Mouse (Mus musculus) liver, embryonic 12.5 days (tissue): ENCODE data around the gene Slc6a21. TPM values are rescaled to one million over a fixed set of nuclear protein-coding genes. Genes with fewer than 3 reads are reported as not detected.

ENCODE experiments used
- ATAC-seq: fragments of 200-750 bp; cut with Nextera tagmentation; 2 replicates; pipeline ENCODE4 v1.8.0; 2017; ENCODE audit warnings: moderate number of reproducible peaks, mild to moderate bottlenecking, moderate library complexity
- H3K27ac ChIP-seq: fragments of 300-500 bp; sonication (generic); 2 replicates; pipeline ENCODE4 v1.5.1; 2016; ENCODE audit warnings: mild to moderate bottlenecking
- H3K27me3 ChIP-seq: fragments of 300-500 bp; sonication (generic); replicated peaks from 2 replicates; pipeline ENCODE4 v1.6.1; 2016; ENCODE audit warnings: mild to moderate bottlenecking, moderate library complexity
- H3K36me3 ChIP-seq: fragments of 300-500 bp; sonication (generic); 2 replicates; pipeline ENCODE4 v1.6.1; 2016; ENCODE audit warnings: mild to moderate bottlenecking, moderate library complexity
- H3K4me1 ChIP-seq: fragments of 300-500 bp; sonication (generic); 2 replicates; pipeline ENCODE4 v1.6.1; 2016
- H3K4me2 ChIP-seq: fragments of 300-500 bp; sonication (generic); 2 replicates; pipeline ENCODE4 v1.6.1; 2016; ENCODE audit warnings: mild to moderate bottlenecking, moderate library complexity
- H3K4me3 ChIP-seq: fragments of 300-500 bp; sonication (generic); 2 replicates; pipeline ENCODE4 v1.5.1; 2016; ENCODE audit warnings: mild to moderate bottlenecking, moderate library complexity
- H3K9ac ChIP-seq: fragments of 300-500 bp; sonication (generic); 2 replicates; pipeline ENCODE4 v1.6.1; 2016; ENCODE audit warnings: mild to moderate bottlenecking, moderate library complexity
- H3K9me3 ChIP-seq: fragments of 300-500 bp; sonication (generic); replicated peaks from 2 replicates; pipeline ENCODE4 v1.6.1; 2016; ENCODE audit warnings: mild to moderate bottlenecking, moderate library complexity
- WGBS: fragments of 180-500 bp; shearing (Covaris S2); methylation state at CpG from one replicate; pipeline ENCODE4 v1.1.7; 2016; ENCODE audit not compliant: insufficient replicate concordance; 5-methylcytosine and 5-hydroxymethylcytosine counted together
- polyA plus RNA-seq: library from polyadenylated mRNA; unstranded; fragments of >200 nt; fragmentation: Nextera tagmentation; extraction: Ambion mirVana; gene quantifications from 2 replicates; pipeline ENCODE4 v1.2.1, GENCODE M21; 2016

Gene Slc6a21
- not detected in 2 replicates for polyA plus RNA-seq

DNA sequence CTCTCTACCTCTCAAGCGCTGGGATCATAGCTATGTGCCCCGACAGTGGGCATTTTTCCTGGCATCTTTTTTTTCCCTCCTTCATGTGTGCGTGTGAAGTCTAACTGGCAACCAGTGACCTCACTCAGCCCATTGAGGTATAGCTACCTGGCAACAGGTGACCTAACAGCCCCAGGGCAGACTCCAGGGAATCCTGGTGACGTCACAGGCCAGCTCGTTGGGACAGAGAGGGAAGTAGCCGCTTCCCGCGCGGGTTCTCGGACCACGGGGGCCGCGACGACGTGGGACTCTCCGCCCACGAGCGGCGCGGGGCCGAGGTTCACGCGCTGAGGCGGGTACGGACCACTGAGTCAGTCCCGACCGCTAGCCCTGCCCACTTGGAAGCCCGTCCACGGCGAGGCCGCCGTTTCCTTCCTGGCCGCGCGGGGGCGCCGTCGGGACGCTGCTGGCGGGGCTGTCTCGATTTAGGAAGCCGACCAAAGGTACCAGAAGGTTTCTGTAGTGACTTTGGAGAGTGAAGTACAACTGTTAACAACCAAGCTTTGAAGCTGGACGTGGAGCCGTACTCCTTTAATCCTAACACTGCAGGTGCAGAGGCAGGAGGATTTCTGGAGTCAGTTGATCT lies at the start of gene Slc6a21:
Gene Slc6a21, plus strand, starts transcription at position 378 of the 625 bp plus-strand sequence.
- H3K36me3 ChIP-seq = no peaks in the 10 kb centered on the region
- 5% methylated on average over 44 of the region's 44 CpGs for WGBS
- peak within 1 kb of the TSS; percentile 51 for H3K4me3 ChIP-seq
- no peak for ATAC-seq
- peaks cover 35% of the 10 kb centered on the region for H3K27me3 ChIP-seq
- H3K4me2 ChIP-seq = peak within 1 kb of the TSS; percentile 80
- H3K9me3 ChIP-seq = no peaks in the 10 kb centered on the region
- H3K9ac ChIP-seq = peak within 1 kb of the TSS; percentile 61; the same call in 1 of the 2 replicates
- H3K27ac ChIP-seq = no peak within 1 kb of the TSS
- peaks cover 4% of the 10 kb centered on the region for H3K4me1 ChIP-seq

DNA sequence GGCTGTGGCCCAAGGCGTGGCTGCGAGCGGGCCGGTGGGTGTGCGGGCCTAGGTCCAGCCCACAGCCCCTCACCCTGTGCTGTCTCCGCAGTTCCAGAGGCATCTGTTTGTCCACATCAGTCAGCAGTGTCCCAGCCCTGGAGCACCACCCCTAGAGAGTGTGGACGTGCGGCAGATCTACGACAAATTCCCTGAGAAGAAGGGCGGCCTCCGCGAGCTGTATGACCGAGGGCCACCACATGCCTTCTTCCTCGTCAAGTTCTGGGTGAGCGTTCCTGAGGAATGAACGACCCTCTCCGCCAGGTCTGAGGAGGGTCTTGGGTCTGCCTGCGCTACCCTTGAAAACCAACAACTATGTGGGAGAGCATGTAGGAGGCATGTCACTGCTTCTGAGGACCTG lies 48.8 kb upstream of the Slc6a21 start:
- no peak for ATAC-seq
- Histone ChIP-seq H3K4me3 (no peak overlapping the region), H3K9ac (no peak overlapping the region), H3K9me3 (no peaks in the 10 kb centered on the region), H3K4me1 (peaks cover 11% of the 10 kb centered on the region), H3K27ac (no peak overlapping the region), H3K36me3 (peaks cover 38% of the 10 kb centered on the region), H3K27me3 (peaks cover 6% of the 10 kb centered on the region; the same call in 1 of the 2 replicates), H3K4me2 (no peak overlapping the region)
- WGBS = 82% methylated on average over 18 of the region's 18 CpGs

DNA sequence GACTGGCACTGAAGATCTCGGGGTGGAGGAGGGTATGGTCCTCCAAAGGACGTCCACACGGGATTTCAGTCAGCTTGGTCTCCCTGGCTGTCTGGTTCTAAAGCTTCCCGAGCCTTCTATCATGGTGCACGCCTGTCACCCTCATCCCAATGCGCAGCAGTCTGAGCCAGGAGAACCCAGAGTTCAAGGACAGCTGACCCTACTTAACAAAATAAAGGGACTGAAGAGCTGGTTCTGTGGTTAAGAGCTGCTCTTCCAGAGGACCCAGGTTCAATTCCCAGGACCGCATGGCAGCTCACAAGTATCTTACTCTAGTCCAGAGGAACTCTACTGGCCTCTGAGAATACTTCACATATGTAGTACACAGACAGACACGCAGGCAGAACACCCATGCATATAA lies 48.3 kb upstream of the Slc6a21 start:
- H3K4me3 ChIP-seq = no peak overlapping the region

GRCm38 (mm10) chr7:45229459-45230203 lies 47.7 kb upstream of the Slc6a21 start:
- peaks cover 6% of the 10 kb centered on the region; the same call in 1 of the 2 replicates for H3K27me3 ChIP-seq

More for the DNA sequence above, 48.3 kb upstream of the Slc6a21 start:
- Histone ChIP-seq H3K9ac (no peak overlapping the region), H3K4me2 (no peak overlapping the region), H3K4me1 (peaks cover 16% of the 10 kb centered on the region), H3K27ac (no peak overlapping the region), H3K27me3 (peaks cover 6% of the 10 kb centered on the region; the same call in 1 of the 2 replicates), H3K36me3 (peaks cover 36% of the 10 kb centered on the region), H3K9me3 (no peaks in the 10 kb centered on the region)
- ATAC-seq = no peak
- WGBS = 74% methylated on average over 8 of the region's 8 CpGs

GRCm38 (mm10) chr7:45231192-45231591 lies 46.1 kb upstream of the Slc6a21 start:
- Histone ChIP-seq H3K27me3 (peaks cover 7% of the 10 kb centered on the region; the same call in 1 of the 2 replicates), H3K27ac (no peak overlapping the region), H3K9me3 (no peaks in the 10 kb centered on the region)

More at GRCm38 (mm10) chr7:45229459-45230203, 47.7 kb upstream of the Slc6a21 start:
- WGBS = 60% methylated on average over 7 of the region's 7 CpGs
- Histone ChIP-seq H3K4me2 (no peak overlapping the region), H3K27ac (no peak overlapping the region), H3K36me3 (peaks cover 36% of the 10 kb centered on the region), H3K4me1 (peaks cover 22% of the 10 kb centered on the region), H3K9me3 (no peaks in the 10 kb centered on the region), H3K9ac (no peak overlapping the region), H3K4me3 (no peak overlapping the region)
- ATAC-seq = no peak

DNA sequence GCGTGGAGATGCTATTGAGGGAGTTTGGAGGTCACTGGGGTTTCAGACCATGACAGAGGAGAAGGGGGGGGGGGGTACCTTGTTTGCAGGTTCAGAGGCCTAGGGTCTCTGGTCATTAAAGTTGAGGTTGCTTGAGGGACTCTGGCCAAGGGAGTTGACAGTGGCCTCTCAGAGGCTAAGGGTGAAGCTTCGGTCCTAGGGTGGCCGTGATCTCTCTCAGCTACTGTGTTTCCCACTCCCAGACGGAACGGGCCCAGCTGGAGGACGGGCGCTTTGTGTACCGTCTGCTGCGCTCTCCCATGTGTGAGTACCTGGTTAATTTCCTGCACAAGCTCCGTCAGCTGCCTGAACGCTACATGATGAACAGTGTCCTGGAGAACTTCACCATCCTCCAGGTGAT lies 45.4 kb upstream of the Slc6a21 start:
- Histone ChIP-seq H3K27me3 (peaks cover 7% of the 10 kb centered on the region; the same call in 1 of the 2 replicates), H3K9ac (no peak overlapping the region), H3K4me1 (peaks cover 36% of the 10 kb centered on the region), H3K27ac (no peak overlapping the region), H3K36me3 (peaks cover 27% of the 10 kb centered on the region), H3K4me2 (no peak overlapping the region), H3K4me3 (no peak overlapping the region), H3K9me3 (no peaks in the 10 kb centered on the region)
- no peak for ATAC-seq
- WGBS = 80% methylated on average over 11 of the region's 11 CpGs

More at GRCm38 (mm10) chr7:45231192-45231591, 46.1 kb upstream of the Slc6a21 start:
- H3K4me3 ChIP-seq = no peak overlapping the region
- H3K4me1 ChIP-seq = peaks cover 36% of the 10 kb centered on the region
- no peak overlapping the region for H3K9ac ChIP-seq
- peaks cover 27% of the 10 kb centered on the region for H3K36me3 ChIP-seq
- no peak for ATAC-seq
- H3K4me2 ChIP-seq = no peak overlapping the region
- WGBS = 71% methylated on average over 12 of the region's 12 CpGs

- H3K9ac ChIP-seq = no peak overlapping the region
- peaks cover 27% of the 10 kb centered on the region for H3K36me3 ChIP-seq
- no peak overlapping the region for H3K4me2 ChIP-seq
- 52% methylated on average over 13 of the region's 13 CpGs for WGBS
- H3K27ac ChIP-seq = no peak overlapping the region
- 0 out of 2 replicates have a peak, but pooled peaks have one; percentile 16 for ATAC-seq
- H3K9me3 ChIP-seq = no peaks in the 10 kb centered on the region
- H3K4me3 ChIP-seq = no peak overlapping the region
- H3K4me1 ChIP-seq = peaks cover 41% of the 10 kb centered on the region
- H3K27me3 ChIP-seq = peaks cover 7% of the 10 kb centered on the region; the same call in 1 of the 2 replicates
Measured at GRCm38 (mm10) chr7:45232716-45233465, 44.4 kb upstream of the Slc6a21 start.

DNA sequence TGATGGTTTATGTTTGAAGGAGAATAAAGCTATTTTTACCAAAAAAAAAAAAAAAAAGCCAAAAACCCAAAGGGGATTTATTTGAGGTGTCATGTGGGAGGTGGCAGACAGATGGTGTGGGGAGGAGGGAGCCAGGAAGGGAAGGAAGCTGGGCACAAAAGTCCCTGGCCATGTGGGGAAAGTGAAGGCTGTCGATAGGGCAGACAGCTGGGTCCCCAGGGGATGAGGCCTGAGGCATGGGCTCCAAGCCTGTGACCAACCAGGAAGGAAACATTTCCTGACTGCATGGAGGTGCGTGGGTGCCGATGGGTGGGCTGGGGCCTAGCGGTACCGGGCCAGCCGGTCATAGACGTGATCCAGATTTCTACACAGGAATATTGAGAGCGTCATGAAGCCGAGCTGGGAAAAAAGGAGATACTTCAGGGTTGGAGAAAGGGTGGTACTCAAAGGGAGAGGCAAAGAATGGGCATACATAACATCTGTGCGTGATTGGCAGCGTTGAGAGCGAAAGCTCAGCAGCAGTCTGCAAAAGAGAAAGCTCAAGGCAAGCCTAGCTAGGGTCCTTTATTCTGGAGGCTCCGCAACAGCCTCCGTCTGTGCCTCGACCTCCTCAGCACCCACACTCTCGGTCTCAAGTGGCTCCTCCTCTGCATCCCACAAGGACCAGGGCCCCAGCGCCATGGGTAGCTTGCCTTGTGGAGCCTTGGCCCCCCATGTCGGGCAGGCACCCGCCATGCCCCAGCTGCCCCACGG lies 43.6 kb upstream of the Slc6a21 start:
- no peak overlapping the region for H3K27ac ChIP-seq
- H3K4me3 ChIP-seq = peak overlapping the region; percentile 8; the same call in 1 of the 2 replicates
- H3K36me3 ChIP-seq = peaks cover 19% of the 10 kb centered on the region
- peaks cover 7% of the 10 kb centered on the region; the same call in 1 of the 2 replicates for H3K27me3 ChIP-seq
- no peaks in the 10 kb centered on the region for H3K9me3 ChIP-seq
- peak overlapping the region; percentile 59 for H3K4me2 ChIP-seq
- H3K4me1 ChIP-seq = peaks cover 50% of the 10 kb centered on the region
- no peak for ATAC-seq
- H3K9ac ChIP-seq = peak overlapping the region; percentile 45
- WGBS = 50% methylated on average over 20 of the region's 20 CpGs

- H3K9ac ChIP-seq = peak overlapping the region; percentile 45
- WGBS = 47% methylated on average over 29 of the region's 29 CpGs
- H3K4me2 ChIP-seq = peak overlapping the region; percentile 59
- peak overlapping the region; percentile 8; the same call in 1 of the 2 replicates for H3K4me3 ChIP-seq
- no peak for ATAC-seq
- H3K27me3 ChIP-seq = peaks cover 7% of the 10 kb centered on the region; the same call in 1 of the 2 replicates
- H3K27ac ChIP-seq = no peak overlapping the region
- peaks cover 15% of the 10 kb centered on the region for H3K36me3 ChIP-seq
- H3K9me3 ChIP-seq = no peaks in the 10 kb centered on the region
- peaks cover 56% of the 10 kb centered on the region for H3K4me1 ChIP-seq
Measured at GRCm38 (mm10) chr7:45234333-45234841, 42.9 kb upstream of the Slc6a21 start.

DNA sequence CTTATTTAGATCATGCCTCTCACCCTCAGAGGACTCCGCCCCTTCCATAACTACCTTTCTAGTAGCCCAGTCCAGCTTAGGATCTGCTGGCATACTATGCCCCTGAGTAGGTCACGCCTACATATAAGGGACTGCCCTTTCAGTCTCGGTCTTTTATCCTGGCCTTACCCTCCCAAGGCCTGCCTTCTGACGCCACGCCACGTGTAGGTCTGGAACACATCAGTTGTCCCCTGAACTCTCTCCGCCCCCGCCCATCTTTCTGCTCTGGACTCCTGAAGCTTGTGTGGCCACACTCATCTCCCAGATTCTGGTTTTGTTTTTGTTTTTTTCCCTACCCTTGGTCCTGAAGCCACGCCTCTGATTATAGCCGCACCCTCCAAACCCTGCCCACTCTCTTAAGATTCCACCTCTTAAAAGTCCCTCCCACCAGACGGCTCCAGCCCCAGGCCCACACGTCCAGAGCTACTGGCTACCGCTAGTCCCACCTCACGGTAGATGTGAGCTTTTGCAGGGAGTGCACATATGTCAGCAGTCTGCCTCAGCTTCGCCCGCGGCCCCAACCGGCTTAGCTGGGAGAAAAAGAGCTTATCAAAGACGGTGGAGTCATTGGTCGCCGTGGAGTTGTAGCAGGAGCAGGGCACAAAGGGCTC lies 42.3 kb upstream of the Slc6a21 start:
- no peak overlapping the region for H3K9ac ChIP-seq
- peaks cover 10% of the 10 kb centered on the region; the same call in 1 of the 2 replicates for H3K27me3 ChIP-seq
- H3K9me3 ChIP-seq = no peaks in the 10 kb centered on the region
- peak; percentile 38; the same call in 1 of the 2 replicates for ATAC-seq
- H3K36me3 ChIP-seq = peaks cover 15% of the 10 kb centered on the region
- peaks cover 63% of the 10 kb centered on the region for H3K4me1 ChIP-seq
- H3K4me3 ChIP-seq = peak overlapping the region; percentile 21; the same call in 1 of the 2 replicates
- 26% methylated on average over 21 of the region's 21 CpGs for WGBS
- peak overlapping the region; percentile 59 for H3K4me2 ChIP-seq
- H3K27ac ChIP-seq = no peak overlapping the region
